Mouse (Mus musculus): ENCODE results near the gene B4galt4.

DNA sequence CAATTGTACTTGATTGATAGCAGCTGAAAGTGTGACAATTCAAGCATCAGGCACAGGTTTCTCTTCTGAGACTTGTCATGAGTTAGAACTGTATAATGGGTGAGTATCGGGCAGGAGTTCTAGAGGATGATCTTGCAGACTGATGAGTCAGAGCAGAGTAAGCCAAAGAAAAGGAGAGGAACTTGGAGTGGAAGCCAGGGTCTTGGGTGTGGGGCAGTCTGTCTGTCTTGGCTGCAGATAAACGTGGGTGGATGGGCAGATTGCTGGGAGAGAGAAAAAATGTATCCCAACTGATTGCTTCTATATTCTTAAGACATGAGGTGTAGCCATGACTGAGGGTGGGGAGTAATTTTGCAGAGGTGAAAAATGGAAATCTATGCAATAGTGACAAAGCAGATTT is 39.9 kb downstream of the B4galt4 start:
- TF ChIP-seq POLR2A (IDR thresholded peaks at IDR 0.05; ENCODE audit: control insufficient read depth, extremely low read depth, insufficient read depth, low read length, poor library complexity) (no peak), CTCF (IDR thresholded peaks at IDR 0.05; ENCODE audit: borderline replicate concordance, control insufficient read depth, extremely low read depth, insufficient read depth, low read length, poor library complexity) (no peak)

All from thymus, adult 2 months (tissue).